Mouse (Mus musculus) spleen, postnatal 14 days (tissue): ENCODE results near the gene Aaas.
A peak's percentile ranks its signal among the peaks of the same experiment; 100 is the strongest.

Source experiments
- DNase-seq, 2 experiments: peaks; one replicate each; pipeline ENCODE4 v3.0.0; 2021 to 2022; ENCODE audit warnings: low spot score in 2 of 2

Gene Aaas

GRCm38 (mm10) chr15:102350138-102350941 lies at the start of gene Aaas:
TSS of gene Aaas (minus strand) at chr15:102350771.
- DNase-seq, result peak; percentile 94 to 95

GRCm38 (mm10) chr15:102399229-102400221 lies 49.0 kb upstream of the Aaas start:
- DNase-seq, result peak; percentile 62 to 71

- DNase-seq, result no peak
Observed at GRCm38 (mm10) chr15:102398629-102399028, 48.1 kb upstream of the Aaas start.

- no peak for DNase-seq
Observed at GRCm38 (mm10) chr15:102395061-102395460, 44.5 kb upstream of the Aaas start.

- no peak for DNase-seq
Observed at GRCm38 (mm10) chr15:102393584-102394014, 43.0 kb upstream of the Aaas start.

GRCm38 (mm10) chr15:102392520-102392919 lies 41.9 kb upstream of the Aaas start:
- DNase-seq, result no peak

GRCm38 (mm10) chr15:102388942-102389341 lies 38.4 kb upstream of the Aaas start:
- no peak for DNase-seq

GRCm38 (mm10) chr15:102386640-102387039 lies 36.1 kb upstream of the Aaas start:
- no peak for DNase-seq

GRCm38 (mm10) chr15:102383671-102384070 lies 33.1 kb upstream of the Aaas start:
- DNase-seq, result no peak

- DNase-seq, result peak; percentile 44 to 74
Observed at GRCm38 (mm10) chr15:102381575-102381974, 31.0 kb upstream of the Aaas start.

GRCm38 (mm10) chr15:102377810-102378262 lies 27.3 kb upstream of the Aaas start:
- DNase-seq, result no peak

GRCm38 (mm10) chr15:102377163-102377543 lies 26.6 kb upstream of the Aaas start:
- peak; percentile 70 to 82 for DNase-seq

GRCm38 (mm10) chr15:102376453-102377162 lies 26.0 kb upstream of the Aaas start:
- DNase-seq, result peak; percentile 24 to 32

- DNase-seq, result no peak
Observed at GRCm38 (mm10) chr15:102370727-102371126, 20.2 kb upstream of the Aaas start.

GRCm38 (mm10) chr15:102369972-102370371 lies 19.4 kb upstream of the Aaas start:
- DNase-seq, result no peak

GRCm38 (mm10) chr15:102366733-102367344 lies 16.3 kb upstream of the Aaas start, which contains the start of gene Sp7:
TSS of gene Sp7 (minus strand) at chr15:102367182.
- DNase-seq, result no peak

- no peak for DNase-seq
Observed at GRCm38 (mm10) chr15:102366238-102366637, 15.7 kb upstream of the Aaas start.

- DNase-seq, result no peak
Observed at GRCm38 (mm10) chr15:102364678-102365077, 14.1 kb upstream of the Aaas start.

GRCm38 (mm10) chr15:102362648-102363047 lies 12.1 kb upstream of the Aaas start:
- no peak for DNase-seq

GRCm38 (mm10) chr15:102358834-102359233 lies 8.3 kb upstream of the Aaas start:
- no peak for DNase-seq

GRCm38 (mm10) chr15:102358126-102358525 lies 7.6 kb upstream of the Aaas start:
- no peak for DNase-seq
